Mouse (Mus musculus) heart, adult 10 weeks (tissue): ENCODE data around the gene Plxna3. TPM values are rescaled to one million over a fixed set of nuclear protein-coding genes. Genes with fewer than 3 reads are reported as not detected.

Source experiments
- polyA plus RNA-seq: library from polyadenylated mRNA; stranded (reverse); fragments of 350-450 nt; fragmentation: Illumina TruSeq; extraction: RNeasy Lipid Tissue Mini Kit (QIAGEN cat#74804); gene quantifications from one replicate; pipeline ENCODE4 v1.2.3, GENCODE M21; 2014; ENCODE audit warnings: low read depth, low replicate concordance

Gene Plxna3
- 2.0 TPM for polyA plus RNA-seq

DNA sequence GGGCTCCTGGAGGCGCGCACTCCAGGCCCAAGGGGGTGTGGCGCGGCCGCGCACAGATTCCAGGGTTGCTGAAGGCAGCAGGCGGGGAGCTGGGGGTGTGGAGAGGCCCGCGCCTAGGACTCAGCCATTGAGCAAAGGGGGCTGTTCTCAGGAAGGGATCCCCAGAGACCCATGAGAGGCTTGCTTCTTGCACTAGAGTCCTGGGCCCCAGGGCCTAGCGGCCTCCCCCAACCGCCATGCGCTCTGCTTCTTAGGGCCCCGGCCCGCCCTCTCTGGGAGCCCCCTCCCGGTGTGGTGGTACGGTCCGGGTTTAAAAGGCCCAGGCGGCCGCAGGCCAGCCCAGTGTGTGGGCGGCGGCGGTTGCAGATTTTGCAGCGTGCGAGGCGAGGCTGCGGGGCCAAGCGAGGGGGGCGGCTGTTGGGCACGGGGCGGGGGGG lies at the start of gene Plxna3:
Gene Plxna3, plus strand, starts transcription at position 342 of the 437 bp plus-strand sequence.

DNA sequence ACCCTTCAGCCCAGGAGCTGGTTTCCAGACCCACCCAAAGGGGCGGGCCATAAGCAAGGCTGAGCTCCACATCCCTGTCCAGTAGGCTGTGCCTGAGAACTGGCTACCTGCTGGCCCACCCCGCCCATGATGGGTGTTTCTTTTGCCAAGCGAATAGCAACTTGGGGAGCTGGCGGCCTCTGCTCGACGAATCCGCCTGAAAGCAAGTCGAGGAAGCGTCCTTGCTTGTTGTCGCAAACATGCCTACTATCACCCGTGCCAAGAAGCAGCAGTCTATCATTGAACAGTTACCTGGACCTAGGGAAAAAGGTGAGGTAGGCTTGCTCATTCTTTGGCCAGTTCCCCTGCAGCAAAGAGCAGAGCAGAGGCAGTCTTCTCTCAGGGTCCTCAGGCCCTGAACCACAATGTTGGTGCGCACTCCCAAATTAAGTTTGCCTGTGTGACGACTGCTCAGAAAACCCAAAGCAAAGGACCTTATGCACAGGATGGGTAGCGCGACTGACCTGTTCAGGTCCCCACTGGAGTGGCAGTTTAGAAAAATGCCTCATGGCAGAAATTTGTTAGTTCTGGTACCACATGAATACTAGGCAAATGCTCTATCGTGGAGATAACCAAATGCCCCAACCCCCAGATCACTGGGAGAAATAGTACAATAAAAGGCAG lies 47.0 kb upstream of the Plxna3 start, which contains the start of the genes Taz and Dnase1l1:
Gene Taz, plus strand, starts transcription at position 181 of the 663 bp plus-strand sequence.
Gene Dnase1l1, minus strand, starts transcription at position 606 of the 663 bp plus-strand sequence.

DNA sequence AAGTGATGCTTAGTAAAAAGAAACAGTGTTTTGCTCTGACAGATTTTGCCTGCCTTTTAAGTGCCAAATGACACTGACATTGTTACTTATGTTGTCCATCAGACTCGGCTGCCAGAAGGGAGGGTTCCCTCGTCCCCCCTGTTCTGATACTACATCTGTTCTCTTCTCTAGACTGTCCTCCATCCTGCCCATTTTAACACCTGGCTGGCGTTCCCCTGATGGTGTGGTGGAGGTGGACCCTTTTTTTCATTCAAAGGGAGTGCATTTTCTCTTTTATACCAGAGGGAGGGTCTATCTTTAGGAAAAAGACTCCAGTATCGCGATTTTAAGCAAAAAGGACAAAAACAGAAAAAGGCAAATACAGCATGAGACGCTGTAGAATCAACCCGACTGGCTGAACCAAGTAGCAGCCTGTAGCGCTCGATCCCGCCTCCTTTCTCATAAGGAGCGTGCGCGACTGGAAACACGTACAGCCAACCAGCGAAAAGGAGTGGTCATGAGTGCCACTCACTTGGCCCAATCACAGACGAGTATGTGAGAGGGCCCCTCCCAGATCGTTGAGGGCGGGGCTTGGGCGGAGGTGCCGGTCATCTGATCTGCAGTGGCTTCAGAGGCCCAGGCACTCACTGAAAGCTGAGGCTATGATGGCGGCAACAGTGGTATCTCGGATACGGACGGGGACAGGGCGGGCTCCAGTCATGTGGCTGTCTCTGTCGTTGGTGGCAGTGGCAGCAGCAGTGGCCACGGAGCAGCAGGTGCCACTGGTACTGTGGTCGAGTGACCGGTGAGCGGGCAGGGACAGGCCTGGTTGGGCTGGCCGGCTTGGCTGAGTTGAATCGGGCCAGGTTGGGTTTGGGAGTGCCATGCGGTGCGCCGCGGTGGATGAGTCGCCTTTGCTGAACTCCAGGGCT lies 32.1 kb upstream of the Plxna3 start, which contains the start of gene Atp6ap1:
Gene Atp6ap1, plus strand, starts transcription at position 560 of the 911 bp plus-strand sequence.

DNA sequence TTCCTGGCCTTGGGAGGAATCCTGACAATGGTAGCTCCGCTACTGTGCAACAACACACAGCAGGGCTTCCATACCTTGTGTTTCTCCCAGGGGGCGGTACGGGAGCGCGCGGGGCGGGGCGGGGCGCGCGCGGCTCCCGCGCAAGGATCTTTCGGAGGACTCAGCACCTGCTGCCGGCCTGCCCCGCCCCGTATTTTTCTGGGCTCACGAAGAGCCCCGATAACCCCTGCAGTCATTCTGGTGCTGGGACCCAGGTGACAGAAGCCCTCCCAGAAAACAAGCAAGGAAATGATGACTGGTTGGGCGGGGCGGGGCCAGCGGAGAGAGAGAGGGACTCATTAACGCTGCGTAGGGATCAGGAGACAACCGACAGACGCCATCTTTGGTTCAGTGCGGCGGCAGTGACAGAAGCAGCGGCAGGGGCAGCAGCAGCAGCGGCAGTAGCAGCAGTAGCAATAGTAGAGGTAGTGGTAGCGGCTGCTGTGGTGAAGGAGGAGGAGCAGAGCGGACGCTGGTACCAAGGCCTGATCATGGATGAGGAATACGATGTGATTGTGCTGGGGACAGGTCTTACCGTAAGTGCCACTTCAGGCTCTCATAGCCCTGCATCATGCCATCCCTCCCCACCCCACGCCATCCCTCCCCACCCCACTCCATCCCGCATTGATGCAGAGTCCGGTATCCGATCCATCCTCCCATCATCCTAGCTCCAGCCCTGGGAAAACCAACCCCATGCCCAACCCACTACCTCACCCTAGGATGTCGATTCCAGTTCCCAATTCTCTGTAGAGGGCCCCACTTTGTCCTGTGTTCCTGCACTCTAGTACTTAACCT lies 23.8 kb upstream of the Plxna3 start, which contains the start of gene Gdi1:
Gene Gdi1, plus strand, starts transcription at position 132 of the 834 bp plus-strand sequence.

DNA sequence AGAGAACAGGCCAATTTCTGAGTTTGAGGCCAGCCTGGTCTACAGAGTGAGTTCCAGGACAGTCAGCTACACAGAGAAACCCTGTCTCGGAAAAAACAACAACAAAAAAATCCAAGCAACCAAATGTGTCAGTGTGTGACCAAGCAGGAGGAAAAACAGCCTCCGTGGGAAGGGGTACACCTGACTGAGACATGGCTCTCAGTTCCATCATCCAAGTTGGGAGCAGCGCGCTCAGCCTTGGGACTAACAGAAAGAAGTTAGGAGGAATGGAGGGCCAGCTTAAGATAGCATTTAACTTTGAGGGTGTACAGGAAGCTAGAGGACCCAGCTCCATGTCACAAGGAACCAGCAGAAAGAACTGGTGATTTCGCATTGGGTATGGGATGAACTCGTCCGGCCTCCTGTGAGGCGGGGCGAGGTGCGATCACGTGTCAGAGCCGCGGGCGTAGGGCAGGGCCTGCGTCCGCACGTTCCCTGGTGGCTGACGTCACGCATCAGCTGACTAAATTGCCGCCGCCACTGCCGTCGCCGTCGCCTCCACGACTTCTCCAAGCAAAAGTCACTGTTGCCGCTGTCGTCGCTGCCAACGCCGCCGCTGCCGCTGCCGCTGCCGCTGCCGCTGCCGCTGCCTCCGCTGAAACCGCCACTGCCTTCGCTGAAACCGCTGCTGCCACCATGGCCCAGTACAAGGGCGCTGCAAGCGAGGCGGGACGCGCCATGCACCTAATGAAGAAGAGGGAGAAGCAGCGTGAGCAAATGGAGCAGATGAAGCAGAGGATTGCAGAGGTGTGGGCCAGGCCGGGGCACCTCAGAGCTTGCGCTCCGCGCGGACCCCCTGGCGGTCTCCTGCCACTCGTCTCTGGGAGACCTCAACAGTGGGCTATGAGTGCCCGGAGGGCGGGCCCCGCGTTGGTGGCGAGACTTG lies 16.1 kb upstream of the Plxna3 start, which contains the start of gene Fam50a:
Gene Fam50a, plus strand, starts transcription at position 494 of the 925 bp plus-strand sequence.

DNA sequence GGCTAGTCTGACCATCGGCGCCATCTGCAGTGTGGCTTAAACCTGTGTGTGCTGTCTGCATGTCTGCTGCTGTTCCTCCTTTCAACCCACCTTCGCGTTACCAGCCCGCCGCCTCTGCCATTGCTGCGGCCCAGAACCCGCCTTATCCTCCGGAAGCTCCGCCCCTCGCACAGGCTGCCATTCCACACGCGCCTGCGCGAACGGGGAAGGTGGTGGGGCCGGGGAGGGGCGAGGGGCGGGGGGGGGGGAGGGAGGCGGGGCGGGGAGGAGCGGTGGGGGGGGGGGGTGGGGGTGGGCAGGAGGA lies 24.6 kb downstream of the Plxna3 start, which contains the start of gene Lage3:
Gene Lage3, minus strand, starts transcription at position 152 of the 304 bp plus-strand sequence.

DNA sequence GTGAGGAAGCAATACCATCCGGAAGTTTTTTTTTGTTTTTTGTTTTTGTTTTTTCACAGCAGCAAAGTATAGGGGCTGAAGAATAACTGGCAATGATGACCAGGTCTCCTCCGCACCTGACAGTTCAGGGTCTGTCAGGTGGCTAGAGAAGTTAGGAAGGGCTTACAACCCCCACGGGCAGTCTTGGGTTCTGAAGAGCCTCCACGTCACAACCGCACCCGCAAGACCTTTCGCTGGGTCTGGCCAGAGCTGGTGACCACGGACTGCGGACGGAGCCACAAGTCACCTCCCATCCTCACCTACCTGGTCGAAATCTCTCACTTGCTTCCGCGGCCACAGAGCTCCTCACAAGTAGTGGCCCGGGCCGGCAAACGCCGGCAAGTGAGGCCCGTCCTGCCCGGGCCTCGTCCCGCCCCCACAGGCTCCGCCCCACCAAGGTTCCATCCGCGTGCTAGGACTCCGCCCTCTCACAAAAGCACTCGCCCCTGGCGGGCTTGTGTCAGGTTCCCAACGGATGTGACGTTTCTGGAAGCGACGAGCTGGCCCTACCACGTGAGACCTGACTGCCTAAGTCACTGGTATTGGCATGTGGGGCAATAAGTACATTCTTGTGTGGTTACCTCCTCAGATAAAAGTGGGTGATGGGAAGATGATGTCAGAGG lies 44.2 kb downstream of the Plxna3 start, which contains the start of the genes Ubl4a and Slc10a3:
Gene Ubl4a, minus strand, starts transcription at position 331 of the 662 bp plus-strand sequence.
Gene Slc10a3, minus strand, starts transcription at position 462 of the 662 bp plus-strand sequence.

DNA sequence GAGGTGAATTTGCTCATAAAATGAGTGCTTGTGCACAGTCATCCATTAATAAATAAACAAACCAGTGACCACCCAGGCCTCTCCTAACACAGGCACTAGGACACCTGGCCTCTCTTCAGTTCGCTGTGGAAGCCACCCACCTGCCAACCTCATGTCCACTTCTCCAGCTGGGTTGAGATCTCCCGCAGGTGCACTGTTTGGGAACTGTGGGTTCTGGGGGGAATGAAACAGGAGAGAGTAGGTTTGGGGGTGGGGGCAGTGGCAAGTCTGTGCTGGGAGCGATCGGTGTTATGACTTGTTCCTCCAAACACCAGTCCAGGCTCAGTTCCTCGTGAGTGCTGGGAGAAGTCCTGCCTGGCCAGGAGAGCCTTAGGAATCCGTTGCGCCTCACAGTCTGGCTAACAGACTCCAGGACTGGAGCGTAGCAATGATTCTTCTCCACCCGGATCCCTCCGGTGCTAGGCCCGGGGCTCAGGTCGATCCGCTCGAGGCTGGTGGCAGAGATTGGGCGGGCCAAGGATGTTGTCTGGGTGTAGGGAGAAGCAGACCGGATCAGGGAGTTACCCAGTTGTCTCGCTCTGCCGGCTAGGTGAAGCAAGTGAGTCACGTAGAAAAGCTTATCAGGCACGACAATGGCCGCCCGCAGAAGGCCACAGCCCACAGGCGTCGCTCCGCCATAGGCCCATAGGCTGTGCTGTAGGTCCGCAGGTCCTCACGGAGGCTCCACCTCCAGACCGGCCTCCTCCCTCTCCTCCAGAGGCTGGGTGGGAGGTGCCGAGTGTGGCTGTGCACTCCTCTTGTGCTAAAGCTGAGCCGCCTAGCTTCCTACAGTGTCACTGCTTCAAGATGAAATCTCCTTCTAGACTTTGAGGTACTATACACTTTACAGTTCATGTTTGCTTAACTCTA lies 63.9 kb downstream of the Plxna3 start, which contains the start of the genes Fam3a and Ikbkg:
Gene Fam3a, minus strand, starts transcription at position 738 of the 909 bp plus-strand sequence.
Gene Ikbkg, plus strand, starts transcription at position 756 of the 909 bp plus-strand sequence.

Other genes with a start within 250 kb of the Plxna3 start
- gene Opn1mw, start 201.6 kb upstream of the Plxna3 start, polyA plus RNA-seq, result not detected
- 20.1 TPM for gene Mecp2, start 193.7 kb upstream of the Plxna3 start, polyA plus RNA-seq
- not detected for gene Tex28, start 161.2 kb upstream of the Plxna3 start, polyA plus RNA-seq
- not detected for gene Tktl1, start 151.8 kb upstream of the Plxna3 start, polyA plus RNA-seq
- gene Flna, start 79.2 kb upstream of the Plxna3 start, polyA plus RNA-seq, result 157 TPM
- gene Emd, start 74.4 kb upstream of the Plxna3 start, polyA plus RNA-seq, result 58.3 TPM
- 920 TPM for gene Rpl10, start 58.3 kb upstream of the Plxna3 start, polyA plus RNA-seq
- gene Taz, start 47.2 kb upstream of the Plxna3 start, polyA plus RNA-seq, result 89.4 TPM
- 20.8 TPM for gene Dnase1l1, start 46.7 kb upstream of the Plxna3 start, polyA plus RNA-seq
- gene Atp6ap1, start 32.0 kb upstream of the Plxna3 start, polyA plus RNA-seq, result 178 TPM
- gene Gdi1, start 24.1 kb upstream of the Plxna3 start, polyA plus RNA-seq, result 84.5 TPM
- gene Fam50a, start 16.0 kb upstream of the Plxna3 start, polyA plus RNA-seq, result 33.4 TPM
- gene Lage3, start 24.6 kb downstream of the Plxna3 start, polyA plus RNA-seq, result 31.3 TPM
- gene Ubl4a, start 44.2 kb downstream of the Plxna3 start, polyA plus RNA-seq, result 73.7 TPM
- gene Slc10a3, start 44.3 kb downstream of the Plxna3 start, polyA plus RNA-seq, result 7.1 TPM
- gene Fam3a, start 64.2 kb downstream of the Plxna3 start, polyA plus RNA-seq, result 25.7 TPM
- 23.9 TPM for gene Ikbkg, start 64.2 kb downstream of the Plxna3 start, polyA plus RNA-seq
- gene G6pdx, start 100.1 kb downstream of the Plxna3 start, polyA plus RNA-seq, result 8.7 TPM
- gene Gm6880, start 152.3 kb downstream of the Plxna3 start, polyA plus RNA-seq, result not detected
- not detected for gene Olfr1326-ps1, start 245.8 kb downstream of the Plxna3 start, polyA plus RNA-seq